Mouse (Mus musculus): ENCODE measurements around the gene Fam117a. TPM values are rescaled to one million over a fixed set of nuclear protein-coding genes. Genes with fewer than 3 reads are reported as not detected.

Gene Fam117a
- polyA plus RNA-seq (2015; fragmentation: Nextera tagmentation; extraction: Ambion mirVana): 15.5 and 17.0 TPM in 2 replicates

DNA sequence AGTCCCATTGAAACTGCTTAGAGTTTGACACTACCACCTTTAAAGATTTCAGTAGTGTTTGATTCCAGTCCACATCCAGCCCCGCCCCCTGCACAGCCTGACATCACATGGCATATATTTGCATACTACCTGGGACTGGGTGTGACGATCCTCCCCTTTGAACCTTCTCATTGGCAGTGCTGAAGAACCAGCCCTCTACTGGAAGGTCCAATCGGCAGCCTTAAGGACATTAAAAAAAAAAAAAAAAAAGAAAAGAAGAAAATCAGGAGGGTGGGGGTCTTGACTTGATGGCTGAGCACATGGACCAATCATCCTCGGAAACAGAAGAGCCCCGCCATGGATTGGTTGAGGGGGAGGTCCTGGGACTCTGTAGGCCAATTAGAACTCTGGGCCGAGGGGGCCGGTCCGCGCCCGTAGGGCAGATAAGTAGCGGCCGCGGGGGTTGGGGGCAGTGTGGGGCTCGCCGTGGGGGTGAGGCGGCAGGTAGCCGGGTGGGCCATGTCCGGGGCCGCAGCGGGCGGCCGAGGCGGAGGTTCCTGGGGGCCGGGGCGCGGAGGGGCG is at the start of gene Fam117a:
Gene Fam117a (plus strand): TSS at position 451 of the 561 bp plus-strand sequence.
- Histone ChIP-seq H3K9me3 (replicated peaks) (no peaks in the 10 kb centered on the region), H3K9ac (peak within 1 kb of the TSS; percentile 88), H3K4me3 (replicated peaks) (peak within 1 kb of the TSS; percentile 97), H3K36me3 (no peaks in the 10 kb centered on the region), H3K27ac (replicated peaks) (peak within 1 kb of the TSS; percentile 74), H3K4me2 (replicated peaks) (peak within 1 kb of the TSS; percentile 82), H3K27me3 (no peaks in the 10 kb centered on the region), H3K4me1 (peaks cover 34% of the 10 kb centered on the region)
- whole genome bisulfite sequencing: 2% methylated on average over 21 of the region's 27 CpGs
- ATAC-seq (ENCODE audit: insufficient number of reproducible peaks, low FRiP score, low TSS enrichment, low read depth): peak; percentile 97

DNA sequence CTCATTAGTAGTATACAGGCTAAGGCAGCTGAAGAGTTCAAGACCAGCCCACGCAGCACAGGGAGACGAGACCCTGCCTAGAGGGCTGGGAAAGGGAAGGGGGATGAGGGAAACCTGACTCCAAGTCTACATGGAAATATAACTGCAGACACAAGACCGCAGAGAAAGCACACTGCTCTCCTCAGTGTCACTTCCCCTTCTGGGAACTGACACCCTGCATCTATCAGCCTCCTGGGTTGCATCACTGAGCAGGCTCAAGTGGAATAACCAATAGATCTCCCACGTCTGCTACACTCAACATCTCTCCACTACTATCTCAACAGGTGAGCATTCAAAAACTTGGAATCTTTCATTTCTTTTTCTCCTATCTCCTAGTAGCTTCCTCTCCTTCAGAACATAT is 44.8 kb upstream of the Fam117a start:
- Histone ChIP-seq H3K4me2 (replicated peaks) (no peak overlapping the region), H3K4me1 (no peaks in the 10 kb centered on the region), H3K9ac (no peak overlapping the region), H3K4me3 (replicated peaks) (no peak overlapping the region), H3K9me3 (replicated peaks) (no peaks in the 10 kb centered on the region), H3K27ac (replicated peaks) (no peak overlapping the region), H3K27me3 (no peaks in the 10 kb centered on the region), H3K36me3 (peaks cover 78% of the 10 kb centered on the region)
- WGBS: 59% methylated on average over 4 of the region's 4 CpGs
- ATAC-seq (ENCODE audit: insufficient number of reproducible peaks, low FRiP score, low TSS enrichment, low read depth): no peak

DNA sequence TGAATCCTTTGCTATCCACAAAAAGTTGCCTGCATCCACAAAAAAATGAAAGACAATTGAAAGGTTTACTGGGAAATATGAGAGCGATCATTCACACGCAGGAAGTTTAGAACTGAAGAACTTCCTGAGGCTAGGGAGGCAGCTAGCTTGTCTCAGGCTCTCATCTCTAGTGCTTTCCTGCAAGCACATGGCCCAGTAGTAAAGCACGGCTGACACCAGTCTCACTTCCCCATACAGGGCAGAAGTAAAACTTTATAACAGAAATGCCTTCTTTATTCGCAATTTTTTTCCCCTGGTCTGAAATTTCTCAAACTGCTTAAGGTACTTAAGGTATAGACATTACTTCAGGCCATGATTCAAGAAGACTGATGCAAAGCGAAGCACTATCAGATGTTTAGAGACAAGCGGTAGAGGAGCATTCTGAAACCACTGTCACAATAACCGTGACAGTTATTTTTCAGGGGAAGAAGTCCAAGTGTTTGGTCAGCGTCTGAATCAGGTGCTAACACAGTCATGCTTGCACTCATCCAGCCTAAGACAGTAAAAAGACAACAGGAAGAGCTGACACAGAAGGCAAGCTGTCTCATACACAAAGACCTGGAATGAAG is 43.7 kb upstream of the Fam117a start:
- Histone ChIP-seq H3K9ac (no peak overlapping the region), H3K27ac (replicated peaks) (peak overlapping the region; percentile 17), H3K9me3 (replicated peaks) (no peaks in the 10 kb centered on the region), H3K4me2 (replicated peaks) (no peak overlapping the region), H3K27me3 (no peaks in the 10 kb centered on the region), H3K4me1 (no peaks in the 10 kb centered on the region), H3K36me3 (peaks cover 76% of the 10 kb centered on the region), H3K4me3 (replicated peaks) (no peak overlapping the region)
- ATAC-seq (ENCODE audit: insufficient number of reproducible peaks, low FRiP score, low TSS enrichment, low read depth): no peak
- WGBS: 82% methylated on average over 8 of the region's 8 CpGs

DNA sequence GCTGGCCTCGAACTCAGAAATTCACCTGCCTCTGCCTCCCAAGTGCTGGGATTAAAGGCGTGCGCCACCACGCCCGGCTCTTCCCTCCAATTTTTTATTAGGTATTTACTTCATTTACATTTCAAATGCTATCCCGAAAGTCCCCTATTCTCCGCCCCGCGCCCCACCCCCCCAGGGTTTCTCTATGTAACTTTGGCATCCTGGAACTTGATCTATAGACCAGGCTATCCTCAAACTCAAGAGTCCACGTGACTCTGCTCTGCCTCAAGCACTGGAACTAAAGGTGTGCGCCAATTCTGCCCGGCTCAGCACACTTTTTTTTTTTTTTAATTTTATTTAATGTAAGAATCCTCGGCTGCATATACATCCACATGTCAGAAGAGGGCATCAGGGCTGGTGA is 41.1 kb upstream of the Fam117a start:
- Histone ChIP-seq H3K36me3 (peaks cover 74% of the 10 kb centered on the region), H3K9me3 (replicated peaks) (no peaks in the 10 kb centered on the region), H3K9ac (no peak overlapping the region), H3K27me3 (no peaks in the 10 kb centered on the region), H3K4me3 (replicated peaks) (no peak overlapping the region), H3K27ac (replicated peaks) (no peak overlapping the region), H3K4me2 (replicated peaks) (no peak overlapping the region), H3K4me1 (no peaks in the 10 kb centered on the region)
- ATAC-seq (ENCODE audit: insufficient number of reproducible peaks, low FRiP score, low TSS enrichment, low read depth): no peak
- WGBS: 93% methylated on average over 13 of the region's 13 CpGs

DNA sequence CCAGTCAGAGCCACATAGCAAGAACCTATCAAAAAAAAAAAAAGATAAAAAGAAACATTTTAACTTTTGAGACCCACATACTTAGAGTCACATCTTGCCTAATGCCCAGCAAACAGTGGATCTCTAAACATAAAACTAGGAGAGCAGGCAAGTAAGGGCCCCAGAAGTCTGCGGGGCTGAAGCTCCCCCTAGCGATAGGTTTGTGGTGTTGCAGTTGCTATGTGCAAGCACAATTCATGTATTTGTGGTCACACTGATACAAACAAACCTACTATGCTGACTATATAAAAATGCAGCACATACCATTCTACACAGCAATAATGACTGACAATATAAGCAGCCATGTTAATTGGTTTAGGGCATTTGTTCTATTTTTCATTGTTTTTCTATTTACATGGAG is 38.7 kb upstream of the Fam117a start:
- 15% methylated on average over 2 of the region's 2 CpGs for WGBS

DNA sequence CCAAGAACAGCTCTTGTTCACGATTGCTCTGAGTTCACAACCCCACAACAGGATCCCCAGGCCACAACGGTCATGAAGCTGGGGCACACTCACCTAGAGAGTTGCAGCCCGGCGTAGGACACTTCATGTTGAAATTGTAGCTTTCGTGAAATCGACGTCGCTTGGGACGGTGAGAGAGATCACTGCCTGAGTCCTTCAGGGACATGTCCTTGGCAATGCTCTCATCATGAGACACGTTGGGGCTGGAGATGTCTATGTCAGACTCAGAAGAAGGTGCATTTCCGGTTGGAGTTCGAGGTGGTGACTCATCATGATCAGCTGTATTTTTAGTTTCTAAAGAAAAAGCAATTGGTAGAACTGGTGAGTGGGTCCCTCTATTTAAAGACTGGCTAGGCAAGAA is 36.9 kb upstream of the Fam117a start:
- WGBS: 89% methylated on average over 12 of the region's 12 CpGs
- Histone ChIP-seq H3K36me3 (peaks cover 64% of the 10 kb centered on the region), H3K4me1 (no peaks in the 10 kb centered on the region), H3K4me3 (replicated peaks) (no peak overlapping the region), H3K27ac (replicated peaks) (no peak overlapping the region), H3K27me3 (no peaks in the 10 kb centered on the region), H3K4me2 (replicated peaks) (no peak overlapping the region), H3K9me3 (replicated peaks) (no peaks in the 10 kb centered on the region), H3K9ac (no peak overlapping the region)
- no peak for ATAC-seq (ENCODE audit: insufficient number of reproducible peaks, low FRiP score, low TSS enrichment, low read depth)

More for the DNA sequence above, 38.7 kb upstream of the Fam117a start:
- Histone ChIP-seq H3K4me2 (replicated peaks) (no peak overlapping the region), H3K9ac (no peak overlapping the region), H3K9me3 (replicated peaks) (no peaks in the 10 kb centered on the region), H3K4me1 (no peaks in the 10 kb centered on the region), H3K4me3 (replicated peaks) (no peak overlapping the region), H3K27me3 (no peaks in the 10 kb centered on the region), H3K27ac (replicated peaks) (no peak overlapping the region), H3K36me3 (peaks cover 70% of the 10 kb centered on the region)
- no peak for ATAC-seq (ENCODE audit: insufficient number of reproducible peaks, low FRiP score, low TSS enrichment, low read depth)

DNA sequence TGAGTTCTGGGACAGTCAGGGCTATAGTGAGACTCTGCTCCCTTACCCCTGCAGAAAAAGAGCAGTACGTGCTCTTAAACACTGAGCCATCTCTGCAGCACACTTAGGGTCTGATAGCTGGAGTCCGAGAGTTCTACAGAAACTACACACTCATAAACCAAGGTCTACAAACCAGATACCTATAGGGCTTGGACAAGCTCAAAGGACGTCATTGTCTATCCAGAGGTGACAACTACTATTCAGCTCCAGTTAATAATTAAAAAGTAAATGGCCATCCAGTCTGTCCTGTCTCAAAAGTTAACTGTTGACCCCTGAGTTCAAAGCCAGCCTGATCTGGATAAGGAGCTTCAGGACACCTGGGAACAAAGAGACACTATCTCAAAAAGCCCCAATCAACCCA is 35.0 kb upstream of the Fam117a start:
- Histone ChIP-seq H3K27ac (replicated peaks) (no peak overlapping the region), H3K36me3 (peaks cover 72% of the 10 kb centered on the region), H3K27me3 (no peaks in the 10 kb centered on the region), H3K4me1 (no peaks in the 10 kb centered on the region), H3K9me3 (replicated peaks) (no peaks in the 10 kb centered on the region), H3K9ac (no peak overlapping the region), H3K4me2 (replicated peaks) (no peak overlapping the region), H3K4me3 (replicated peaks) (no peak overlapping the region)
- no peak for ATAC-seq (ENCODE audit: insufficient number of reproducible peaks, low FRiP score, low TSS enrichment, low read depth)
- 97% methylated on average over 3 of the region's 3 CpGs for WGBS

DNA sequence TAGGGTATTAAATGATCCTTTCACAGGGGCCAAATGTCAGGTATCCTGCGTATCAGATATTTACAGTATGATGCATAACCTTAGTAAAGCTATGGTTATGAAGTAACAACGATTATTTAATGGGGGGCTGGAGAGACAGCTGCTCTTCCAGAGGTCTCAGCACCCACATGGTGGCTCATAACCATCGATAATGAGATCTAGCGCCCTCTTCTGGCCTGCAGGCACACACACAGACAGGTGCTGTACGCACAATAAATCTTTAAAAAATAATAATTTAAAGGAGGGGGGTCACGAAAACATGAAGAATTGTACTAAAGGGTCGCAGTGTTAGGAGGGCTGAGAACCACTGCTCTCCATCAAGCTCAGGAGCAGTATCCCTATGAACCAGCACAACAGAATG is 31.2 kb upstream of the Fam117a start:
- WGBS: 93% methylated on average over 7 of the region's 7 CpGs
- Histone ChIP-seq H3K9me3 (replicated peaks) (no peaks in the 10 kb centered on the region), H3K4me1 (peaks cover 10% of the 10 kb centered on the region; the same call in 1 of the 2 replicates), H3K9ac (no peak overlapping the region), H3K4me2 (replicated peaks) (no peak overlapping the region), H3K27ac (replicated peaks) (no peak overlapping the region), H3K36me3 (peaks cover 42% of the 10 kb centered on the region), H3K4me3 (replicated peaks) (no peak overlapping the region), H3K27me3 (no peaks in the 10 kb centered on the region)
- ATAC-seq (ENCODE audit: insufficient number of reproducible peaks, low FRiP score, low TSS enrichment, low read depth): no peak

DNA sequence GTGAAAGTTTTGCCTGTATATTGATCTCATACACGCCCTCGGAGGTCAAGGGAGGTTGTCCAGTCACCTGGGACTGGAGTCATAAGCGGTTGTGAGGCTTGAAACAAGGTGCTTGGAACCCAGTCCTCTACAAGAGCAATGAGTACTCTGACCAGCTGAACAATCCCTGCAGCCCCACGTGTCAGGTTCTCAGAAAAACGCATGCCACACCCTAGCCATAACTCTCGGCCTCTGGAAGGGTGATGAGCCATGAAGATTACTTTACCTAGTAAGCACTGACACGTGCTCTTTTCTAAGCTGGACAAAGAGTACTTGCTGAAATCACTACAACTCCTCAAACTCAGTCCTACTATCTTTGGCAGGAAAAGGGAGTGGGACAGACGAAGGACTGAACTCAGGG is 29.3 kb upstream of the Fam117a start:
- 79% methylated on average over 8 of the region's 8 CpGs for WGBS
- peaks cover 30% of the 10 kb centered on the region for H3K36me3 ChIP-seq
- H3K4me2 ChIP-seq (replicated peaks): no peak overlapping the region
- H3K27ac ChIP-seq (replicated peaks): no peak overlapping the region
- no peaks in the 10 kb centered on the region for H3K9me3 ChIP-seq (replicated peaks)
- H3K9ac ChIP-seq: no peak overlapping the region
- peaks cover 16% of the 10 kb centered on the region for H3K4me1 ChIP-seq
- ATAC-seq (ENCODE audit: insufficient number of reproducible peaks, low FRiP score, low TSS enrichment, low read depth): no peak
- no peak overlapping the region for H3K4me3 ChIP-seq (replicated peaks)
- no peaks in the 10 kb centered on the region for H3K27me3 ChIP-seq

DNA sequence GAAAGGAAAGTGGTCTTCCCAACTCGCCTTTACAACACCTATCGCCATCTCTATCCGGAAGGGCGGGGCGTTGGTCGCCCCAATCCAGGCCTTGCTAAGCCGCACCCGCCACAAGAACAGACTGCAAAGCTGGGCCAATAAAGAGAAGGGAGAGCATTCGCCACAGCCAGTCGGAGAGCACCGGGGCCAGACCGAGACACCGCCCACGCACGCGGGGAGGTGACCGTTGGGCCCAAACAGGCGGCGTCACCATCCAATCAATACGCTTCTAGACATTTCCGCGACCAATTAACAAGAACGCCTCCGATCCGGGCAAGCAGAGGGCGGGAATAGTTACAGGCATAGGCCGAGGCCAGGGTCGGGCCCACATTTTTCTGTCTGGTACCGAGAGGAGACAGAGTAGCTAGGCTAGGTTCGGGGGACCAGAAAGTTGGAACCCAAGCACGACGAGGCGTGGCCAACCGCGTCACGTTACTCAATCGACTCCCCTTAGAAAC is 27.3 kb upstream of the Fam117a start:
- Histone ChIP-seq H3K4me1 (peaks cover 16% of the 10 kb centered on the region), H3K4me3 (replicated peaks) (peak overlapping the region; percentile 99), H3K27ac (replicated peaks) (peak overlapping the region; percentile 99), H3K9ac (peak overlapping the region; percentile 99), H3K27me3 (no peaks in the 10 kb centered on the region), H3K4me2 (replicated peaks) (peak overlapping the region; percentile 69), H3K36me3 (peaks cover 16% of the 10 kb centered on the region), H3K9me3 (replicated peaks) (no peaks in the 10 kb centered on the region)
- peak; percentile 95 for ATAC-seq (ENCODE audit: insufficient number of reproducible peaks, low FRiP score, low TSS enrichment, low read depth)
- under 1% methylated on average over 37 of the region's 37 CpGs for WGBS

DNA sequence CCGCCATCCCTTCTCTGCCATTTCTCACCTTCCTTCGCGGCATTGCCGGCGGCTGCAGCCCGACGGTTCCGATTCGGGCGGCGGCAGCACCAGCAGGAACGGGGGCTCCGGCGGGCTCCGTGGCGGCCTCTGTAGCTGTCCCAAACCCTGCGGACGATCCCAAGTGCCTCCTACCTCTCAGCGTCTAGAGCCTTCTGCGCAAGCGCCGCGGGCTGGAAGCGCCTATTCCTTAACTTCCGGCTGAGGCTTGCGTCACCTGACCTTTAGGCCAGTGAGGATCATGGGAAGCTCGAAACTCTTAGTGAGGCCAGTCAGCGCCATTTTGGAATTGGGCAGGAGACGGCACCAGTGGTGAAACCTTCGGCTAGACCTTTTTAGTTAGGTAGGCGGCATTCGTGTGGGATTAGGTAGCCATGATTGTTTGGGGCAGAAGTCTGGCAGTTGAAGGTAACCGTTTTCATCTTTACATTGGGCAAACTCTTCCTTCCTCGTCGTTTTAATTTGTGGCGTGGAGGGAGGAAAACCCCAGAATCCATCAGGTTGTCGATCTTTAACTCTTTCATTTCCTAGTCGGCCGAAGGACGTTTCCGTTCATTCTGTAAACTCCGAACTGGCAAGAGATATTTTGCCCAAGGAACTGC is 26.7 kb upstream of the Fam117a start, which contains the start of gene Kat7:
Gene Kat7 (minus strand): TSS at position 240 of the 641 bp plus-strand sequence.
- H3K9ac ChIP-seq: peak within 1 kb of the TSS; percentile 99
- peak within 1 kb of the TSS; percentile 99 for H3K4me3 ChIP-seq (replicated peaks)
- peak within 1 kb of the TSS; percentile 99 for H3K27ac ChIP-seq (replicated peaks)
- peaks cover 12% of the 10 kb centered on the region for H3K36me3 ChIP-seq
- peak; percentile 94 for ATAC-seq (ENCODE audit: insufficient number of reproducible peaks, low FRiP score, low TSS enrichment, low read depth)
- H3K4me1 ChIP-seq: peaks cover 16% of the 10 kb centered on the region
- H3K27me3 ChIP-seq: no peaks in the 10 kb centered on the region
- WGBS: 0% methylated on average over 42 of the region's 42 CpGs
- peak within 1 kb of the TSS; percentile 69 for H3K4me2 ChIP-seq (replicated peaks)
- H3K9me3 ChIP-seq (replicated peaks): no peaks in the 10 kb centered on the region

Measured in embryonic facial prominence, embryonic 15.5 days (tissue).